Mouse (Mus musculus): ENCODE measurements around the gene Col25a1.

GRCm38 (mm10) chr3:130288756-130289155 is 157.5 kb downstream of the Col25a1 start:
- TF ChIP-seq TCF12 (IDR thresholded peaks at IDR 0.05; ENCODE audit: insufficient read depth, poor library complexity, severe bottlenecking) (no peak), POLR2A (IDR thresholded peaks at IDR 0.05; ENCODE audit: insufficient read length, low read depth) (no peak), MAX (IDR thresholded peaks at IDR 0.05; ENCODE audit: low read depth) (no peak), E2F4 (IDR thresholded peaks at IDR 0.05; ENCODE audit: insufficient read depth) (no peak)
